Mouse (Mus musculus) thymus, postnatal 4 days (tissue): Measurements from ENCODE around the gene Abca6.

ENCODE experiments used
- DNase-seq: peaks from one replicate; pipeline ENCODE4 v3.0.0; 2021

Abca6 gene

DNA sequence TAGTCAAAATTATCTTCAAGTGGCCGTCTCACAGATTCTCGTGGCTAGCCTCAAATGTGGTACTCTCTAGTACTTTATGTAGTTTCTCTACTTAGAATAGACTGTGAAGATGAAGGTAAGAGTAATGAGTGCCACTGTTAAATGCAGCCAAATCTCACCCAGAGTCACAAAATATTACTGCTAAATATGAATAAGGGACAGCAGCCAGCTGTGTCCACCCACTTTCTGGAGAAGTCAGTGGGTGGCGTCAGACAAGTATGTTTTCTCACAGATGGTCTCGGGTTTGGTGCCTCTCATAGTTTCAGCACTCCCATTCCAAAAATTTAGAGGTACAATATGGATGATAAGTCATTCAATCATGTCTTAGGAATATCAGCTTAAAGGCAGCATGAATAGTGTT lies 56.3 kb downstream of the Abca6 start:
- no peak for DNase-seq

- no peak for DNase-seq
Measured at GRCm38 (mm10) chr11:110171212-110171611, 80.4 kb downstream of the Abca6 start.

DNA sequence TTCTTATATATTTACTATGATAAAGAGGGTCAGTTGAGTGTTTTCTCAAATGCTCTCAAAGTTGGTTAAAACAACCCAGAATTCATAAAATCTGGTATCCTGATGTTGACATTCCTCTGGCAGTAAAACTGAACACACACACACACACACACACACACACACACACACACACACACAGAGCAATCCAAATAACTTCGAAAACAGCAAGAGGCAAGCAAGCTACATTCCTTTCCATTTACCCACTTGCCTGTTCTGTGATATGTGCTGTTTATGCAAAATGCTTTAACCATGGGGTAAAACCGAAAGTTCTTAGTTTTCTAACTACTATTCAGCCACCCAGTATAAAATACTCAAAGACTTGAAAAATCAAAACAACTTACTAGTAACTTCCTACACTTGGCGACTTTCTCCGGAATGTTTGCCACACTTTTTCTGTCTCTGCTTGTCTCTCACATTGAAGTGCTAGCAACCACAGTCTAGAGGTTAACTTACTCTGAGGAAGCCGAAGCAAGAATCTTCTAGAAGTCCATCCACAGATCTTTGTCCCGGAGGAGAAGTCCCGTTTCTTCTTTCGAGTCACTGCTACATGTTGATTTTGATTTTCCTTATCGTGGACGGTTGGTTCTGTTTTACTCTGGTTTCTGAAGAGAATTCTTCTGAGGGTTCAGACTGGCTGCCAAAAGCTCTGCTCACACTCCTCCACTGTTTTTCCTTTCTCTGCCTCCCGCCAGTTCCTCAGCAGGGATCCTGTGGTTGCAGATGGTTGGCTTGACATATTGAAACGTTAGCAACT lies 83.9 kb downstream of the Abca6 start, which contains the start of gene Abca9:
Abca9 (minus strand) TSS at position 738 of the 793 bp plus-strand sequence.
- DNase-seq = no peak

DNA sequence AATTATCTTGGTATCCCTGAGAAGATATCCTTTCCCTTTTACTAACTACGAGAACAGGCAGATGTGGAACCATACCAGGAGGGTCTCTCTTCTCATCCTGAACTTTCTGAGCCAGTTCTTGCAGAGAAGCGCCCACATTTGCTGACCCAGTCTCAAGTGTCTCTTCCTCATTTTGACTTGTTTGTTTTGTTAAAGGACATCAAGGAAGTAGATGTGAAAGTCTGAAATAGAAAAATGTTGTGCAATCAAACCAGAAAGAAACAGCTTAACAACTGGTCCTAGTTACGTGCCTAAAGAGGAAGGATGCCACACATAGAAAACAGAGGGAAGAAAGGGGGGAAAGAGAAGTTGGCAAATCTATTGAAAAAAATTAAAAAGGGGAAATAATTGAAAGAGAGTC lies 85.8 kb downstream of the Abca6 start:
- no peak for DNase-seq

DNA sequence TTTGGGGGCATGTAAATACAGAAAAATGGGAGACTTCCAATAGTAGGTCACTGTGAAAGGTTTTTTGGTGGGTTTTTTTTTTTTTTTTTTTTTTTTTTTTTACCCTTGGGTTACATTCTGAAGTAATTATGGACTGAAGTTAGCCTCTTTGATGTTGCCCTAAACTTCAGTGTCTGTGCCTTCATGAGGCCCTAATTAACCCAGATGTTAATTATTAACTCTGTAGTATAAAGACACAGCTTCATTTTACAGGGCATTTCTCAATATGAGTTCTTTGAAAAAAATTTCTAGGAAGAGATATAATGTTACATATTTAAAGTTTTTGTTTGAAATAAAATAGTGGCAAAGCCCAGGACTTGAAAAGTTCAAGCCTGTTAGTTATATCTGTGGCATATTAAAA lies 86.2 kb downstream of the Abca6 start:
- no peak for DNase-seq

GRCm38 (mm10) chr11:110157059-110157458 lies 94.5 kb downstream of the Abca6 start:
- DNase-seq = no peak

- DNase-seq = no peak
Measured at GRCm38 (mm10) chr11:110155985-110156384, 95.6 kb downstream of the Abca6 start.

- DNase-seq = no peak
Measured at GRCm38 (mm10) chr11:110147640-110148039, 103.9 kb downstream of the Abca6 start.

DNA sequence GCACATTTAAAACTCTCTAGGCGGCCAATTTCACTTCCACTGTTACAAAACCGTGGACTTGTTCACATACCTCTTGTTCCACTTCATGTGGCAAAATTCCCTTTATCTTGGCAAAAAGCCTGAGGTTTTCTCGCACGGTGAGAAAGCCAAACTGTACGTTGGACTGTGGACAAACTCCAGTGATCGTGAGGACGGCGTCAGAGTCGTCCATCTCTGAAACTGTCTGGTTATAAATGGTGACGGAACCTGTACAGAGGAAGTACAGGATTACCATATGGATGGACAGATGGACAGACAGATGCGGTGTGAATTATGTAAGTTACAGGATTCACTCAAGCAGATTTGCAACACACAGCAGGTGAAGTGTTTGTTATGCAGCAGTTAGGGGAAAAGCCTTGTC lies 106.2 kb downstream of the Abca6 start:
- DNase-seq = no peak

GRCm38 (mm10) chr11:110130760-110131159 lies 120.8 kb downstream of the Abca6 start:
- no peak for DNase-seq
